Mouse (Mus musculus): ENCODE results near the gene Pomc. TPM values are rescaled to one million over a fixed set of nuclear protein-coding genes. Genes with fewer than 3 reads are reported as not detected.
A peak's percentile ranks its signal among the peaks of the same experiment; 100 is the strongest.
"Not testable (repeated sequence)": the region's sequence is repeated elsewhere in the genome, so short reads cannot be mapped to it uniquely, and the experiment has no call there.

The Pomc gene
- total RNA-seq, 1 experiment = 5.7 TPM

GRCm38 (mm10) chr12:3918577-3918976 lies 36.2 kb upstream of the Pomc start:
- in situ Hi-C loops (cut with MboI; ENCODE audit: low sequenced_read_pairs in 2 of 2, unreplicated experiment in 2 of 2) = no loop called here
- TF ChIP-seq ZC3H11A (IDR thresholded peaks at IDR 0.05; ENCODE audit: borderline replicate concordance, low read depth, low read length) = no peak
- no peak for TF ChIP-seq MAFK (IDR thresholded peaks at IDR 0.05; ENCODE audit: insufficient read depth, low read depth, low read length)
- no peak for TF ChIP-seq ZNF384 (IDR thresholded peaks at IDR 0.05; ENCODE audit: low read depth, low read length)
- no peak for TF ChIP-seq HCFC1 (IDR thresholded peaks at IDR 0.05; ENCODE audit: borderline replicate concordance, insufficient read depth, low read length)
- no peak for TF ChIP-seq CHD2 (IDR thresholded peaks at IDR 0.05; ENCODE audit: low read depth, low read length)
- no peak overlapping the region for H3K9ac ChIP-seq (ENCODE audit: insufficient read depth, low read depth, low read length, poor library complexity, severe bottlenecking)

GRCm38 (mm10) chr12:3919423-3919822 lies 35.3 kb upstream of the Pomc start:
- Histone ChIP-seq H3K9me3 (ENCODE audit: control insufficient read depth, insufficient read depth, low read depth, low read length) (no peaks in the 10 kb centered on the region), H3K27ac (ENCODE audit: insufficient read depth, low read depth, low read length, poor library complexity, severe bottlenecking) (no peak overlapping the region), H3K9ac (ENCODE audit: insufficient read depth, low read depth, low read length, poor library complexity, severe bottlenecking) (no peak overlapping the region), H3K36me3 (ENCODE audit: control insufficient read depth, insufficient read depth, low read length, poor library complexity, severe bottlenecking) (no peaks in the 10 kb centered on the region), H3K4me3 (ENCODE audit: insufficient read depth in 1 of 2, low read depth in 1 of 2, low read length in 2 of 2, poor library complexity in 1 of 2, severe bottlenecking in 1 of 2) (no peak overlapping the region), H3K4me1 (ENCODE audit: control insufficient read depth in 2 of 2, insufficient read depth in 2 of 2, low read length in 2 of 2, poor library complexity in 1 of 2) (peaks cover 0 to 2% of the 10 kb centered on the region in 2 experiments; a peak in 2 of 4 replicates)
- TF ChIP-seq ZNF384 (IDR thresholded peaks at IDR 0.05; ENCODE audit: low read depth, low read length) (no peak), CHD2 (IDR thresholded peaks at IDR 0.05; ENCODE audit: low read depth, low read length) (no peak), ZC3H11A (IDR thresholded peaks at IDR 0.05; ENCODE audit: borderline replicate concordance, low read depth, low read length) (no peak), HCFC1 (IDR thresholded peaks at IDR 0.05; ENCODE audit: borderline replicate concordance, insufficient read depth, low read length) (no peak), MAFK (IDR thresholded peaks at IDR 0.05; ENCODE audit: insufficient read depth, low read depth, low read length) (no peak)
- in situ Hi-C loops (cut with MboI; ENCODE audit: low sequenced_read_pairs in 2 of 2, unreplicated experiment in 2 of 2) = no loop called here
- no peak for DNase-seq (ENCODE audit: low read depth, low spot score)

More at GRCm38 (mm10) chr12:3918577-3918976, 36.2 kb upstream of the Pomc start:
- DNase-seq (ENCODE audit: low read depth, low spot score) = no peak
- Histone ChIP-seq H3K36me3 (ENCODE audit: control insufficient read depth, insufficient read depth, low read length, poor library complexity, severe bottlenecking) (no peaks in the 10 kb centered on the region), H3K9me3 (ENCODE audit: control insufficient read depth, insufficient read depth, low read depth, low read length) (no peaks in the 10 kb centered on the region), H3K4me1 (ENCODE audit: control insufficient read depth in 2 of 2, insufficient read depth in 2 of 2, low read length in 2 of 2, poor library complexity in 1 of 2) (peaks cover 0 to 2% of the 10 kb centered on the region in 2 experiments; a peak in 2 of 4 replicates), H3K27ac (ENCODE audit: insufficient read depth, low read depth, low read length, poor library complexity, severe bottlenecking) (no peak overlapping the region), H3K4me3 (ENCODE audit: insufficient read depth in 1 of 2, low read depth in 1 of 2, low read length in 2 of 2, poor library complexity in 1 of 2, severe bottlenecking in 1 of 2) (no peak overlapping the region)

- Histone ChIP-seq H3K9me3 (ENCODE audit: control insufficient read depth, insufficient read depth, low read depth, low read length) (no peaks in the 10 kb centered on the region), H3K4me3 (ENCODE audit: insufficient read depth in 1 of 2, low read depth in 1 of 2, low read length in 2 of 2, poor library complexity in 1 of 2, severe bottlenecking in 1 of 2) (no peak overlapping the region), H3K9ac (ENCODE audit: insufficient read depth, low read depth, low read length, poor library complexity, severe bottlenecking) (no peak overlapping the region), H3K36me3 (ENCODE audit: control insufficient read depth, insufficient read depth, low read length, poor library complexity, severe bottlenecking) (no peaks in the 10 kb centered on the region), H3K27ac (ENCODE audit: insufficient read depth, low read depth, low read length, poor library complexity, severe bottlenecking) (no peak overlapping the region), H3K4me1 (ENCODE audit: control insufficient read depth in 2 of 2, insufficient read depth in 2 of 2, low read length in 2 of 2, poor library complexity in 1 of 2) (no peaks in the 10 kb centered on the region; a peak in 1 of 4 replicates)
- in situ Hi-C loops (cut with MboI; ENCODE audit: low sequenced_read_pairs in 2 of 2, unreplicated experiment in 2 of 2) = loop anchor here in 1 of 2 experiments (5.0 kb wide), 1 partner anchor 151 kb away; no protein-coding TSS in a partner anchor
- DNase-seq (ENCODE audit: low read depth, low spot score) = peak; percentile 54
- peak; percentile 92 for TF ChIP-seq ZC3H11A (IDR thresholded peaks at IDR 0.05; ENCODE audit: borderline replicate concordance, low read depth, low read length)
- no peak for TF ChIP-seq HCFC1 (IDR thresholded peaks at IDR 0.05; ENCODE audit: borderline replicate concordance, insufficient read depth, low read length)
- no peak for TF ChIP-seq ZNF384 (IDR thresholded peaks at IDR 0.05; ENCODE audit: low read depth, low read length)
- no peak for TF ChIP-seq CHD2 (IDR thresholded peaks at IDR 0.05; ENCODE audit: low read depth, low read length)
- no peak for TF ChIP-seq MAFK (IDR thresholded peaks at IDR 0.05; ENCODE audit: insufficient read depth, low read depth, low read length)
Observed at GRCm38 (mm10) chr12:3926127-3926526, 28.6 kb upstream of the Pomc start.

DNA sequence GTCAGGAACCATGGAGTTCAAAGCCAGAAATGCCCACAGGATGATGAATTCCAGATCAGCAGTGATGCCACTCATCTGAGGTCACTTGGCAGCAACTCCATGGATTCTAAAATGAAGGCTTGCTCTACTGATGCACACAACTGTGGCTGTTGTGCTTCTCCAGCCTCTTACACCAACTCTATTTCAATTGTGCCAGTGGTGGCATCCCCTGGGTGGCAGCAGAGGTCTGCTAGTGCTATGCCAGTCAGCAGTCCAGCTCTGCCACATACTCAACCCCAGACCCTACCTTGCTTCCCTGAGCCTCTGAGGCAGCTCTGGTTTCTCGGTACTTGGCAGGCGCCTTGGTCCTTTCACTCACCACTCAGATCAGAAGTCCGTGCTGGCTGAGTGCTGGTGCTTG lies 25.9 kb upstream of the Pomc start:
- Histone ChIP-seq H3K9me3 (ENCODE audit: control insufficient read depth, insufficient read depth, low read depth, low read length) (no peaks in the 10 kb centered on the region), H3K27ac (ENCODE audit: insufficient read depth, low read depth, low read length, poor library complexity, severe bottlenecking) (no peak overlapping the region), H3K9ac (ENCODE audit: insufficient read depth, low read depth, low read length, poor library complexity, severe bottlenecking) (no peak overlapping the region), H3K4me3 (ENCODE audit: insufficient read depth in 1 of 2, low read depth in 1 of 2, low read length in 2 of 2, poor library complexity in 1 of 2, severe bottlenecking in 1 of 2) (no peak overlapping the region), H3K36me3 (ENCODE audit: control insufficient read depth, insufficient read depth, low read length, poor library complexity, severe bottlenecking) (no peaks in the 10 kb centered on the region), H3K4me1 (ENCODE audit: control insufficient read depth in 2 of 2, insufficient read depth in 2 of 2, low read length in 2 of 2, poor library complexity in 1 of 2) (no peaks in the 10 kb centered on the region)
- TF ChIP-seq ZNF384 (IDR thresholded peaks at IDR 0.05; ENCODE audit: low read depth, low read length) = no peak
- in situ Hi-C loops (cut with MboI; ENCODE audit: low sequenced_read_pairs in 2 of 2, unreplicated experiment in 2 of 2) = loop anchor here in 1 of 2 experiments (5.0 kb wide), 1 partner anchor 148 kb away; no protein-coding TSS in a partner anchor
- DNase-seq (ENCODE audit: low read depth, low spot score) = no peak

GRCm38 (mm10) chr12:3930090-3930865 lies 24.5 kb upstream of the Pomc start:
- H3K9me3 ChIP-seq (ENCODE audit: control insufficient read depth, insufficient read depth, low read depth, low read length); DNase-seq (ENCODE audit: low read depth, low spot score); H3K9ac ChIP-seq (ENCODE audit: insufficient read depth, low read depth, low read length, poor library complexity, severe bottlenecking); H3K4me1 ChIP-seq (ENCODE audit: control insufficient read depth in 2 of 2, insufficient read depth in 2 of 2, low read length in 2 of 2, poor library complexity in 1 of 2); H3K36me3 ChIP-seq (ENCODE audit: control insufficient read depth, insufficient read depth, low read length, poor library complexity, severe bottlenecking); H3K4me3 ChIP-seq (ENCODE audit: insufficient read depth in 1 of 2, low read depth in 1 of 2, low read length in 2 of 2, poor library complexity in 1 of 2, severe bottlenecking in 1 of 2); in situ Hi-C loops (cut with MboI; ENCODE audit: low sequenced_read_pairs in 2 of 2, unreplicated experiment in 2 of 2); H3K27ac ChIP-seq (ENCODE audit: insufficient read depth, low read depth, low read length, poor library complexity, severe bottlenecking): not testable (repeated sequence)

Measured in ES-E14 (cell line).